Mouse (Mus musculus): ENCODE measurements around the gene Rev3l. TPM values are rescaled to one million over a fixed set of nuclear protein-coding genes. Genes with fewer than 3 reads are reported as not detected.
"Not testable (repeated sequence)": the region's sequence is repeated elsewhere in the genome, so short reads cannot be mapped to it uniquely, and the experiment has no call there.

The Rev3l gene
- total RNA-seq, 4 experiments from 2014 or later = 21.0 to 34.0 (median 26.8) TPM

GRCm38 (mm10) chr10:39785241-39785640, 53.3 kb downstream of the Rev3l start:
- DNase-seq = no peak

DNA sequence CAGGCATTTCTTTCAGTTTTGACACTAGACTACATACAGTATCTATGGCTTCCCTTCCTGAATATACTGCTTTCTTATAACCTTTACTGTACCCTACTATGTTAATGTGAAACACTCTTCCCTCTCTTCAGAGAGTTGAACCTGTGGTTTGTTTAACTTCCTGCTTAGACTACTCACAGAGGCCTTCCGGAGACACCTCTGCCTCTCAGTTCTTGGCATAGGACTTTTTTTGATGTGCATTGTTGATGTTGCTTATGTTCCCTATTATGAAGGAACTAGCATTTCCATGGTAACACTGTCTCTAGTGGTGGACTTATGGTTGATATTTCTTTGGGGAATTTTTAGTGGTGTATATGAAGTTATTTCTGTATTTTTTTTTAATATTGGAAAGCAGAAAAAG, 61.4 kb downstream of the Rev3l start:
- DNase-seq = no peak

DNA sequence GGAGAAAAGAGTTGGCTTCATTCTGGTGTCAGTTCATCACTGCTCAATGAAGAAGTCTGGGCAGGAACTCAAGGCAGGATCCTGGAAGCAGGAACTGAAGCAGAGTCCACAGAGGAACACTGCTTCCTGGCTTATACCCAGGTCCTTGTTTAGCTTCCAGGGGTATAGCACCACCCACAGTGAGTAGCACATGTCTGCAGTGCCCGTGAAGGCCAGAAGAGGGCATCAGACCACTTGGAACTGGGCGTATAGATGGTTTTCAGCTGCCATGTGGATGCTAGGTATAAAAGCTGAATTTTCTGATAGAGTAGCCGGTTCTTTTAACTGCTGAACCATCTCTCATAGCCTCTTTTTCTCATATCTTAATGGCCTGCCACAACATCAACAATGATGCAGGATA, 79.6 kb downstream of the Rev3l start:
- peak; percentile 2 for DNase-seq

GRCm38 (mm10) chr10:39842621-39843020, 110.7 kb downstream of the Rev3l start:
- no peak for DNase-seq

- no peak for DNase-seq
These were observed 133.6 kb downstream of the Rev3l start for GRCm38 (mm10) chr10:39865509-39865908.

DNA sequence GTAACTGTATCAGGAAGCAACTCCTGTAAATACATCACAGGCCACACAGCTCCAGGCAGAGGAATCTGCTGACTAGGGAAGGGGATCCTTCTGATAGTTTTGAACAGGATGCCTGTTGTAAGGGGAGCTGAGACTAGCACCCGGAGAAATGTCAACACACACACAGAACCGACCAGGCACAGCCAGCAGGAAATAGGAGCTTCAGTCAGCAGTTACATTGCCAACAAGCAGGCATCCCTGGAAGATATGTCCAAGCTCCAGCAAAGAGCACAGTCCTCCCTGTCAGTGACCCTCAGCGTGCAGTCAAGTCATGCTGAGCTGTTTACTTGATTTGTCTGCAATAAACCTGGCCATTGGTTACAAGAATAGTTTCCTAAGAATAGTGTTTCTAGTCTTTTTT, 156.7 kb downstream of the Rev3l start:
- DNase-seq = no peak

GRCm38 (mm10) chr10:39893702-39894697, 162.1 kb downstream of the Rev3l start:
- no peak for DNase-seq

DNA sequence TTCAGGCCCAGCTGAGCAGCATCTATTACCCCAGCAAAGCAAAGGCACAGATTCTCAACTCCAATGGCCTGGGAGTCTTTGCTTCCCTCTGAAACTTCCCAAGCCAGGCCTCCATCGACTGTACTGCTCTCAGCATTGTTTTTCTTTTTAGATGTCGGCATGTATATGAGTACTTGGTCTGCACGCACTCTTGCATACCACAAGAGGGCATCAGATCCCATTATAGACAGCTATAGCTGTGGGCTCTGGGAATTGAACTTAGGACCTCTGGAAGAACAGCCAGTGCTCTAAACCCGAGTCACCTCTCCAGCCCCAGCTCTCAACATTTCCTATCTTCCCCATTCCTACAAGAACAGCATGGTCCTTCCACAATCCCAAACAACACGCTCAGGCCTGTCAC, 164.6 kb downstream of the Rev3l start:
- DNase-seq = no peak

GRCm38 (mm10) chr10:39898874-39899371, 167.0 kb downstream of the Rev3l start, which contains the start of gene Mfsd4b4:
Mfsd4b4 (minus strand) TSS chr10:39899238.
- DNase-seq = peak; percentile 80

DNA sequence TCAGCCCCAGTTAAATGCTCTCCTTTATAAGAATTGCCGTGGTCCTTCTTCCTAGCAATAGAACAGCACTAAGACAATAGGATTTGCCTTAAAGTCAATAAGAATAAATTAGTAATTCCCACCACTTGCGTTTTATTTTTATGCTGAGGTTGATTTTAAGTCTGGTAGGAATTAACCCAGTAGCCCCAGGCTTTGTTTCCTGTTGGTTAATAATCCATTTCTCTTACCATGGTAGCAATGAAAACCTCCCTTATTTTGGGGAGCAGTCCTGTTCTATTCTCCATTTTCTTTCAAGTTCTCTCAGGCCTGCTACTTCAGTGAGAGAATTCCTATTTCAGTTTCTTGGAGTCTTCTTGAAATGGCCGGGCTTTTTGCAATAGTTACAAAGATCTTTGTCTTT, 172.3 kb downstream of the Rev3l start:
- DNase-seq = no peak

GRCm38 (mm10) chr10:39906799-39907658, 175.1 kb downstream of the Rev3l start:
- no peak for DNase-seq

DNA sequence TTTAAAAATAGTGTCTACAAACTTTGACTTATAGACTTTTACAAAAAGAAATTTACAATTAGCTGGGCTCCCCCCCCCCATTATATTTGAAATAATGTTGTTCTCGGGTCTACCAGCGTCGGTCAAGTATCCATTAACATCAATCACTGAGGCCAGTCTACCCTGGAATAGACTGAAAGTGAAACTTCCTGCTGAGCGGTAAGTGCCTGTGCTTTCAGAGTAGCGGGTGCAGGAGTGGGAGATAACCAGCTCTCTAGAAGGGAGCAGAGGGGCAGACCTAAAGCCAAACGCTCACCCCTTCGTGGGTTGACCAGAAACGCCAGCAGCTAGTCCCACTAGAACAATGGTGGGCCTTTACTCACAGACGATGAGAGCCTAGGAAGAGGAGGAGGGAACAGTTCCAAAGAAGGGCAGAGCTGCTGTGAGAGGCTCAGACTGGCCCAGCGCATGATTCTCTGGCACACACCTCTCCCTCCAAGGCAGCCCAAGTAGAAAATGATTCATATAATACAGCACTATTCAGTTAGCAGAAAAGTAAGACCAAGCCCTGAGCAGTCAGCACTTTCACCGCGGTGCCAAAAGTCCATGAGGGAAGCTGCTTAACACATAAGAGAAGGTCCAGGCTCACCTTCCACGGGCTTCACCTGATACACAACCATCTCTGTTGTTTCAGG, 177.0 kb downstream of the Rev3l start:
- no peak for DNase-seq

- no peak for DNase-seq
These were observed 180.7 kb downstream of the Rev3l start for GRCm38 (mm10) chr10:39912616-39913015.

- not testable (repeated sequence) for DNase-seq
These were observed 192.6 kb downstream of the Rev3l start for GRCm38 (mm10) chr10:39924556-39924955.

Other genes starting within 250 kb of the Rev3l start
- 10 to 100 TPM; 16.5 to 28.8 (median 22.2) TPM for gene Traf3ip2, start 119.2 kb upstream of the Rev3l start, total RNA-seq (2022)
- 10 to 100 TPM; 12.5 to 14.7 (median 13.3) TPM for gene Mfsd4b4, start 167.1 kb downstream of the Rev3l start, total RNA-seq (2022)
- under 1 TPM; 0.46 to 0.75 (median 0.60) TPM for gene Mfsd4b2, start 194.8 kb downstream of the Rev3l start, total RNA-seq (2022)
- 10 to 100 TPM in 1 of 4 experiments, 1 to 10 TPM in 3; 3.0 to 10.2 (median 6.6) TPM for gene Mfsd4b3, start 228.0 kb downstream of the Rev3l start, total RNA-seq (2022)